In the genomic region with DNA sequence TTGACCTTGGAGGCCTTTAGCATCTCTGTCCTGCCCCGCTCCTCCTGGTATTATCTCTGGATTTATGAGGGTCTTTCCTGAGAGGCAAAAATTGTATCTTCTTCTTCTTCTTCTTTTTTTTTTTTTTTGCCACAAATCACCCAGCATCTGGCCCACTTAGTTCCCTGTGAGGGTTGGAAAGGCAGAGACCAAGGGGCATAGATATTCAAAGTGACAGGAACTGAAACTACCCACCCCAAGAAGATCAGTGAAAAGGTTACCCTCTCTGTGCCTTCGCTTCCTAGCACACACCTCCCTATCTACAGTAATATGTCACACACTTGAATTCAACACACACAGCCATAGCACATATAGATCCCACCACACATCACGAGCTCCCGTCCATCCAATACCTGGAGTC, we compare ENCODE assay signal across 17 mouse cellular contexts. TPM values are rescaled to one million over a fixed set of nuclear protein-coding genes. Genes with fewer than 3 reads are reported as not detected.
DNase-seq lines count a peak whose midpoint lies in the region; ATAC-seq and TF ChIP-seq lines count a peak whose summit lies in the region.
"Had no signal": no experiment of that assay in that cellular context is flagged by ENCODE, and none has a peak within 500 bp of the region (broad histone marks: within the 10 kb centered on the region; RNA-seq: fewer than 3 reads in every experiment).

No protein-coding gene starts in this region.

- H3K4me3 ChIP-seq in hindbrain, embryonic 10.5 days: peak overlapping the region; percentile 47; the same call in 1 of the 2 replicates
- H3K4me3 ChIP-seq in hindbrain, embryonic 11.5 days (ENCODE audit: low read depth, low read length): no peak overlapping the region
- H3K4me3 ChIP-seq in forebrain, embryonic 12.5 days (replicated peaks): no peak overlapping the region
- H3K4me3 ChIP-seq in hindbrain, postnatal 0 days (ENCODE audit: low read length): no peak overlapping the region
- H3K4me3 ChIP-seq: embryonic facial prominence, embryonic 15.5 days; heart, adult 2 months had no signal

- H3K27me3 ChIP-seq in hindbrain, embryonic 10.5 days (ENCODE audit: insufficient read depth, poor library complexity, severe bottlenecking): peaks cover 51% of the 10 kb centered on the region
- H3K27me3 ChIP-seq in hindbrain, embryonic 11.5 days (ENCODE audit: control insufficient read depth, insufficient read depth, low read length): no peaks in the 10 kb centered on the region
- no peaks in the 10 kb centered on the region; the same call in 1 of the 2 replicates for H3K27me3 ChIP-seq in forebrain, embryonic 12.5 days
- no peaks in the 10 kb centered on the region for H3K27me3 ChIP-seq in hindbrain, postnatal 0 days (ENCODE audit: insufficient read depth, low read length)

- H3K9ac ChIP-seq in hindbrain, embryonic 11.5 days (ENCODE audit: low read depth, low read length): no peak overlapping the region
- no peak overlapping the region for H3K9ac ChIP-seq in forebrain, embryonic 12.5 days
- H3K9ac ChIP-seq in hindbrain, postnatal 0 days (replicated peaks; ENCODE audit: low read length): no peak overlapping the region
- H3K9ac ChIP-seq: embryonic facial prominence, embryonic 15.5 days had no signal

- no peaks in the 10 kb centered on the region for H3K9me3 ChIP-seq in hindbrain, embryonic 10.5 days
- H3K9me3 ChIP-seq in hindbrain, embryonic 11.5 days (ENCODE audit: control insufficient read depth, low read length): no peaks in the 10 kb centered on the region
- H3K9me3 ChIP-seq in forebrain, embryonic 12.5 days: no peaks in the 10 kb centered on the region
- H3K9me3 ChIP-seq in hindbrain, postnatal 0 days (ENCODE audit: low read length): no peaks in the 10 kb centered on the region
- H3K9me3 ChIP-seq: embryonic facial prominence, embryonic 15.5 days; G1E; limb, embryonic 13.5 days had no signal

- no peak for ATAC-seq in hindbrain, embryonic 11.5 days (ENCODE audit: low FRiP score)
- no peak for ATAC-seq in forebrain, embryonic 12.5 days (ENCODE audit: low FRiP score)
- no peak for ATAC-seq in hindbrain, postnatal 0 days
- peak; percentile 75 for ATAC-seq in monocyte, adult 5-6 weeks (replicated peaks; ENCODE audit: insufficient number of reproducible peaks, low FRiP score, low TSS enrichment, poor library complexity, severe bottlenecking)

- H3K36me3 ChIP-seq in hindbrain, embryonic 10.5 days: no peaks in the 10 kb centered on the region
- no peaks in the 10 kb centered on the region for H3K36me3 ChIP-seq in hindbrain, embryonic 11.5 days (ENCODE audit: control insufficient read depth, insufficient read depth, low read length)
- H3K36me3 ChIP-seq in forebrain, embryonic 12.5 days (replicated peaks): no peaks in the 10 kb centered on the region
- no peaks in the 10 kb centered on the region for H3K36me3 ChIP-seq in hindbrain, postnatal 0 days (ENCODE audit: insufficient read depth, low read length)
- H3K36me3 ChIP-seq: embryonic facial prominence, embryonic 15.5 days; G1E; limb, embryonic 13.5 days had no signal

- WGBS in hindbrain, embryonic 10.5 days: 91% methylated on average over 4 of the region's 4 CpGs
- 90% methylated on average over 4 of the region's 4 CpGs for WGBS in hindbrain, embryonic 11.5 days
- 87% methylated on average over 4 of the region's 4 CpGs for WGBS in forebrain, embryonic 12.5 days
- WGBS in hindbrain, postnatal 0 days: 94% methylated on average over 4 of the region's 4 CpGs

- no peak for DNase-seq in hindbrain, embryonic 10.5 days (ENCODE audit: low spot score)
- DNase-seq in hindbrain, embryonic 11.5 days (ENCODE audit: low spot score): no peak
- no peak for DNase-seq in hindbrain, postnatal 0 days (ENCODE audit: low spot score)
- no peak for DNase-seq in heart, postnatal 36 days
- no peak for DNase-seq in left cerebral cortex, adult 18-20 months (ENCODE audit: low spot score in 2 of 2)
- DNase-seq in ovary, adult 18-20 months (ENCODE audit: low spot score): no peak
- DNase-seq: heart, adult 2 months; kidney, adult 11 months; lung, adult 18-20 months had no signal

- H3K4me1 ChIP-seq in hindbrain, embryonic 10.5 days (replicated peaks): peaks cover 26% of the 10 kb centered on the region
- no peaks in the 10 kb centered on the region for H3K4me1 ChIP-seq in hindbrain, embryonic 11.5 days (replicated peaks; ENCODE audit: control insufficient read depth, insufficient read depth, low read length)
- H3K4me1 ChIP-seq in forebrain, embryonic 12.5 days: peaks cover 17% of the 10 kb centered on the region
- peaks cover 11% of the 10 kb centered on the region; the same call in 1 of the 2 replicates for H3K4me1 ChIP-seq in hindbrain, postnatal 0 days (ENCODE audit: insufficient read depth, low read length)

- no peak overlapping the region for H3K27ac ChIP-seq in hindbrain, embryonic 10.5 days
- H3K27ac ChIP-seq in hindbrain, embryonic 11.5 days (ENCODE audit: low read depth, low read length): no peak overlapping the region
- H3K27ac ChIP-seq in forebrain, embryonic 12.5 days: peak overlapping the region; percentile 78
- peak overlapping the region; percentile 37; the same call in 1 of the 2 replicates for H3K27ac ChIP-seq in hindbrain, postnatal 0 days
- H3K27ac ChIP-seq: embryonic facial prominence, embryonic 15.5 days; heart, adult 2 months; limb, embryonic 13.5 days; macrophage had no signal

- no peak for TF ChIP-seq CTCF in hindbrain, postnatal 0 days (IDR thresholded peaks at IDR 0.05; ENCODE audit: low read depth)

- intact Hi-C loops in heart, postnatal 36 days (cut with DNase I): no loop called here

- no peak overlapping the region for H3K4me2 ChIP-seq in hindbrain, embryonic 11.5 days (replicated peaks; ENCODE audit: low read depth, low read length)
- H3K4me2 ChIP-seq in forebrain, embryonic 12.5 days: peak overlapping the region; percentile 60; the same call in 1 of the 2 replicates
- H3K4me2 ChIP-seq in hindbrain, postnatal 0 days (ENCODE audit: low read depth, low read length): peak overlapping the region; percentile 54; the same call in 1 of the 2 replicates

RNA-seq across cellular contexts. Expression of gene Sirpa, which starts 17.5 kb away (rescaled TPM):
- 19.6 and 20.9 TPM in 2 replicates for polyA plus RNA-seq in hindbrain, embryonic 10.5 days (2016; fragmentation: Nextera tagmentation; extraction: Ambion mirVana)
- polyA plus RNA-seq in hindbrain, embryonic 11.5 days (2014; fragmentation: Nextera tagmentation; extraction: Ambion mirVana): 17.2 and 18.4 TPM in 2 replicates
- polyA plus RNA-seq in forebrain, embryonic 12.5 days (2016; fragmentation: Nextera tagmentation; extraction: Ambion mirVana): 18.2 and 20.0 TPM in 2 replicates
- total RNA-seq in hindbrain, postnatal 0 days (2014; rRNA removed): 87.7 and 135 TPM in 2 replicates
- polyA plus RNA-seq in hindbrain, postnatal 0 days (2015; fragmentation: Nextera tagmentation; extraction: Ambion mirVana): 35.8 and 37.1 TPM in 2 replicates
- 334 to 497 TPM (median 494 TPM) in 3 replicates for total RNA-seq in monocyte, adult 5-6 weeks (2017)
- 10 to 100 TPM; 27.0 to 32.2 TPM for total RNA-seq in heart, postnatal 36 days (2021)
- 100 to 1,000 TPM; 370 to 383 TPM for total RNA-seq in left cerebral cortex, adult 18-20 months (2021)
- polyA plus RNA-seq: G1E had no signal

RNA-seq across cellular contexts. Expression of gene F830045P16Rik, which starts 38.7 kb away (rescaled TPM):
- not detected in 2 replicates for polyA plus RNA-seq in hindbrain, embryonic 10.5 days (2016; fragmentation: Nextera tagmentation; extraction: Ambion mirVana)
- not detected in 2 replicates for polyA plus RNA-seq in hindbrain, embryonic 11.5 days (2014; fragmentation: Nextera tagmentation; extraction: Ambion mirVana)
- not detected in 2 replicates for polyA plus RNA-seq in forebrain, embryonic 12.5 days (2016; fragmentation: Nextera tagmentation; extraction: Ambion mirVana)
- not detected in 2 replicates for total RNA-seq in hindbrain, postnatal 0 days (2014; rRNA removed)
- polyA plus RNA-seq in hindbrain, postnatal 0 days (2015; fragmentation: Nextera tagmentation; extraction: Ambion mirVana): not detected in 2 replicates
- 0.67 TPM in 1 of 3 replicates, not detected in the others for total RNA-seq in monocyte, adult 5-6 weeks (2017)
- total RNA-seq in heart, postnatal 36 days (2021): under 1 TPM; 0.14 to 0.19 TPM
- total RNA-seq in left cerebral cortex, adult 18-20 months (2021): 1 to 10 TPM in 1 of 2 experiments, under 1 TPM in 1; 0.86 to 1.2 TPM
- total RNA-seq: adrenal gland, postnatal 14 days; G1E had no signal
- polyA plus RNA-seq: G1E; heart, adult 2 months; heart, postnatal 0 days had no signal

Comparison
In these comparisons a context has a peak if more than half of its experiments do, and no peak if none do; other contexts are left out.
1. H3K27ac ChIP-seq: peak in forebrain, embryonic 12.5 days (single experiment) and hindbrain, postnatal 0 days (single experiment); none in hindbrain, embryonic 10.5 days (single experiment) and hindbrain, embryonic 11.5 days (single experiment).